Mouse (Mus musculus) ES-Bruce4 (cell line): ENCODE measurements around the gene Lrrc38.

Experiments used
- CTCF ChIP-seq: IDR thresholded peaks from one replicate; pipeline ENCODE4 v1.8.1; 2011; ENCODE audit warnings: low read depth, low read length
- EP300 ChIP-seq: IDR thresholded peaks from 2 replicates; pipeline ENCODE4 v1.6.1; 2011; ENCODE audit warnings: low read depth, low read length; ENCODE audit not compliant: insufficient read depth
- POLR2A ChIP-seq: IDR thresholded peaks from one replicate; pipeline ENCODE4 v1.8.1; 2011; ENCODE audit warnings: low read length; ENCODE audit not compliant: insufficient read depth

- TF ChIP-seq EP300 (no peak), POLR2A (no peak), CTCF (no peak)
These were observed 62.1 kb downstream of the Lrrc38 start for GRCm38 (mm10) chr4:143411566-143412218.
